Mouse (Mus musculus) right cerebral cortex, postnatal 25 days (tissue): ENCODE results near the gene AC161166.1.
"Not testable (repeated sequence)": the region's sequence is repeated elsewhere in the genome, so short reads cannot be mapped to it uniquely, and the experiment has no call there.

ENCODE experiments used
- DNase-seq: peaks from one replicate; pipeline ENCODE4 v3.0.0; 2022

Gene AC161166.1

DNA sequence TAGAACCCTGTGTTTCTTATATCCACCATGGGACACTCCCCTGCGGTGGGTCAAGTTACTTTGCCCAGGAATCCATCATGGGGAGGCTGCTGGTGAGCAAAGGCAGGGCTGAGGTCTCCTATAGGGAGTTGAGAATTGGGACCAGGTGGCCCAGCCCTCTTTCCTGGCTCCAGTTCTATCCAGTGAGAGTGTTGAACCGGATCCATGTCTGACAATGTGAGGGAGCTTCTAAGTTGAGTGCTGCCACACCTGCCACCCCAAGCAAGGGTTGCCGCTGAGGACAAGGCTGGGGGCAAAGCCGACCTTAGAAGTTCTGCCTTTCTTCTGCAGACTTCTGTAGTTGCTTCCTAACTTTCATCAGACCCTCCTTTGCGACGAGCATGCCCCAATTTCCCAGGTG, 29.0 kb downstream of the AC161166.1 start:
- DNase-seq = not testable (repeated sequence)

DNA sequence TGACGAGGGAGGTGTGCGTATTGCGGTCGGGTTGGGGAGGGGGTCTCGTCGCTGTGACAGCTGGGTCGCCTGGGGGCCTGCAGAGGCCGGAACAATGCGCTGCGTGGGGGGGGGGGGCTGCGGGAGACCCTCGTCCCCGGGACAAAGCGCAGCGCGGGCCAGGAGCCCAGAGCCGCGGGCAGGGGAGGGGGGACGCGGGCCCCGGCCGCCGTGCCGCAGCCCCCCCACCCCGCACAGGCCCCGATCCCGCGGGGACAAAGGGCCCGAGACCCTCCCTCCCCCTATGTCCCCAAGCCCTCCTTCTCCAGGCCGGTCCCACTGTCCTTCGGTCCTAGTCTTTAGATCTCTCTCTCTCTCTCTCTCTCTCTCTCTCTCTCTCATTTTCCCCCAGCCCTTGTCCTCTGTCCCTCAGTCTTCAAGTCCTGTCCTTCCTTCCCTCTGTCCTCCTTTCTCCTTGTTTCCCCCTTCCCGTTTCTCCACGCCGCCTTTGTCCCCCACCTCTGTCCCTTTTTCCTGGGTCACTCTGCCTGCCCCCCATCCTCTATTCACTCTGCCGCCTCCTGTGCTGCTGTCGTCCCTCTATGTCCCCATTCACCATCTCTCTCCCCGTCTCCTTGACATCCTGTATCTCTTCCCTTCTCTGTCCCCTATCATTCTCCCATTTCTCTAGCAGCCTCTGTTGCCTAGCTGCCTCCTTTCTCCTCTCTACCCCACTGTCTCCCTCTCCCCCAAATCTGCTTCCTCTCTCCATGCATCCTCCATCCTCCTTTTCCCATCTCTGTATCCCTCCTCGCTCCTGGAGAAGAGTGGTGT, 29.8 kb downstream of the AC161166.1 start:
- no peak for DNase-seq

DNA sequence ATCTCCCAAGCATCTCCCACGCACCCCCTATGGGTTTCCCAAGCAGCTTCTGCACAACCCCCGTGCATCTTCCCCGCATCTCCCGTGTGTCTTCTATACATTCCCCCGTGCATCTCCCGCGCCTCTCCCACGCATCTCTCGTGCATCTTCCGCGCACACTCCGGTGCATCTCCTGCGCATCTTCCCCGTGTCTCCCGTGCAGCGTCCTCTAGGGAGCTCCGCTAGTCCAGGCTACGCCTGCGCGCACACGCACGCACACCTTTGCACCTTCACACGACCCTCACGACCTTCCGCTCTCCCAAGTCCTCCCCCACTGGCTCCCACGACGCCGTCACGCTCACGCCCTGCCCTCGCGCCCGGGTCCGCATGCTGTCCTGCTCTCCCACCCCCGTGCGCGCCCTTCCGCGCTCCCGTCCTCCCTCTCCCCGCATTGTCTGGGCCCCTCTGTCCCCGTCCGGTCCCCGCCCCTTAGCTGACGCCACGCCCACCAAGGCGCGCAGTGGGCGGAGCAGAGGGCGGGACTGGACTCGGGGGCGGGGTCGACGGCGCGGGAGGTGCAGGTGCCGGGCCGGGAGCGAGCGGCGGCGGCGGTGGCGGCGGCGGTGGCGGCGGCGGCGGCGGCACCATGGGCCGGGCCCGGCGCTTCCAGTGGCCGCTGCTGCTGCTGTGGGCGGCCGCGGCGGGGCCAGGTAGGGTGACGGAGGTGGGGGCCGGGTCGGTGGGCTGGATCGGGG, 30.6 kb downstream of the AC161166.1 start, which contains the start of gene Cadm4:
TSS of gene Cadm4 (plus strand) at position 550 of the 734 bp plus-strand sequence.
- peak; percentile 93 for DNase-seq

DNA sequence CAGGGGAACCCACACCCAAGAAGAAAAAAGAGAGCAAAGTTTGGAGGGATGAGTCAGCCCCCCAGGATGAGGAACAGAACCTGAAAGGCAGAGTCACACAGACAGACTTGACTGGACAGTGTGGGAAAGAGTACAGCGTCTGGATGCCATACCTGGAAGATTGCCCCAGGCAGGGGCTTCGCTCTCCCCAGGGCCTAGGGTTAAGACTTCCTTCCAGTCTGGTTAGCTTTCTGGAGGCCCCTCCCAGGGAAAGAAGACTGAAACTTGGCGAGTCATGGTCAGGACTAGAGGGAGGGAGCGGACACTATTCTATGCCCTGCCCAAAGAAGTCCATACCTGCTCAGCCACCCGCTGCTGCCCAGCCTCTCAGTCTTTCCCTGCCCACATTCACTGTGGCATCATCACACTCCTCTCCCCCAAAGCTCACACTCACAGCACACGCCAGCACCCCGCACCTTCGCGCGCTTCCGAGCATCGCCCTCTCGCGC, 31.2 kb downstream of the AC161166.1 start:
- no peak for DNase-seq

DNA sequence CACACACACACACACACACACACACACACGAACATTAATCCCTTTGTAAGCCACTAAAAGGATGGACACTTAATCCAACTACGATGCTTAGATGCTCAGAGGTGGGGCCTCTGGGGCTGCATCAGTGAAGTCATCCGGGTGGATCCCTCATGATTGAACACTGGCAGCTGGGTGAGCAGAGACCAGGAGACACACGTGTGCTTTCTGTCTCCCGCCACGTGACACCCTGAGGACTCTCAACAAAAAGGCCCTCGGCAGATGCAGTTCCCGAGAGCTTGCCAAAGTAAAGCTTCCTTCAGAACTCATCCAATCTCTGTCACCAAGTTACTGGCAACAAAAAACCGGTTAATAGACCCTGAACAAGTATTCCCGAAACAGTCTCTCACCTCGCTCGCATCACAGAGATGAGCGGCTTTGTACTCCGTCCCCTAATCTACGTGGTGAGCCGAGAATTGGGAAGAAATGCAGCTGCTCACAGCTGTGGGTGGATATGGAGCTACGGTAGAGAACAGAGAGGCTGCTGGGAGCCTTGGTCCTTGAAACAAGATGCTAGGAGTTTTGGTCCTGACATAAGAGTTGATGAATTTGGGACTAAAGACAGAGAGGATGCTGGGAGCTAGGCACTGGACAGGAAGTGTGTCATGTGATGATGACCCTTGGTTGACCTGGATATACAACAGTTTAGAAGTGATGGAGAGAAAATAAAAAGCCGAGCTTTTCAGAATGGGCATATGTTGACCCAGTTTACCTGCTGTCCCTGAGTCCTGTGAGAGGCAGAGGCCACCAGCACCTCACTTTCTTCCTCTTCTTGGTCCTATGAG, 31.9 kb downstream of the AC161166.1 start:
- DNase-seq = no peak

DNA sequence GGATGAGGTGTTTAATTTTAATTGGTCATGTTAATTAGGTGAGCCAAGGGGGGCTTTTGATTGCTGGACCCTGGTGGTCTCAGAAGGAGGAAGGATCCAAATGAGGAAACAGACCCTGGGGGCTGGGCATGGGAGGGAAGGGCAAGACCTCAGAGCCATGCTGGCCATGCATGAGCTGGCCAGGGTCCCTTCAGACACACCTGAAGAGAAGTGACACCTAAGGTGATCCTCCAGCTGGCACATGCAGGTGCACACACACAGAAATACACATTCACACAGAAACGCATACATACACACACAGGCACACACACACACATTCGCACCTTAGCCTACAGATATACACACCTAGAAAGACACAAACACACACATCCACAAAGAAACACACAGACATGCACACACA, 32.6 kb downstream of the AC161166.1 start:
- DNase-seq = no peak

DNA sequence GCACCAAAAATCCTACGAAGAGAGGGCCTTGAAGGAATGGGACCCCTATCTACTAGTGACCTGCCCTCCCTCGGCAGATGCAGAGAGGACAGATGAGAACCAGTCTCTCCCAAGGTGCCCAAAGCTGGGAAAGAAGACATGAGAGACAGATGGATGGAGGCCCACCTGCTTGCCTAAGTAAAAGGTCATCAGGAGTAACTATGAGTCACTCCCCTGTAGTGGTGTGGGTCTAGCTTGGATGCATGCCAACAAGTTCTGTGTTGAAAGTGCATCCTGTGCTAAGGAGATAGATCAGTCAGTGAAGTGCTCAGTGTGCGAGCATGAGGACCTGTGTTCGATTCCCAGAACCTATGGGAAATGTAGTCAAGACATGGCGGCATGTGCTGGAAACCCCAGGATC, 33.3 kb downstream of the AC161166.1 start:
- no peak for DNase-seq

DNA sequence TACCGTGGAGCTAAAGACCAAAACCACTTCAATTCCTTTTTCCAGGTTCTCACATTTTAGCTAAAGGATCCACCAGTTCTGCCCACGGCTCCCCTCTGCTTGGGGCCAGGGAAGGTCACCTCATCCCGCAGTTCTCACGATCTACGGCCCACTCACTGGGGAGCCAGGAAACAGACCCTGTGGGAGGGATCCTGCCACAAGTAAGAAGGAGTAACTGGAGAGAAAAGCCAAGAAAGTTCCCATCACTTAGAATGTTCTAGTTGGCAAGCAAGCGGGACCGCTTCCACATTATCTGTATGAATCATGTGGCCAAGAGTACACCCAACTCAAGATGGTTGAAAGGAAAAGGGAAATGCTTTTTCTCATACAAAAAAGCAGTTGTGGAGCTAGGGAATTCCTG, 35.4 kb downstream of the AC161166.1 start:
- DNase-seq = no peak

DNA sequence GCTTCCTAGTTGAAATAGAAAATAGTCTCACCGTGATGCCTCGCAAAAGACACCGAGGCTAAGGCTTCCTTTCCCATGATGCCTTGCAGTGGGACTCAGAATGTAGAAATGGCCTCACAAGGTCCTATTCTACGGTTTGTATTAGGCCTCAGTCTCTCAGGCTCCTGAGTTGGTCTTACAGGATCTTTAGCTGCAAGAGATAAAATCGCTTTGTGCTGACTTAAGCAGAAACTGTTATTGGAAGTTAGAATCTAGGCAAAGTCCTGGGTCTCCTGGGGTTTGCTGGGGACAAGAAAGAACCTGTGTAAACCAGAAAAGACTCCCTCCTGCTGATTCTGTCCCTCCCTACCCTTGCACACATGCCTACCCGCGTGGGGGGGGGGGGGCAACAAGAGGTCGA, 35.9 kb downstream of the AC161166.1 start:
- DNase-seq = no peak

DNA sequence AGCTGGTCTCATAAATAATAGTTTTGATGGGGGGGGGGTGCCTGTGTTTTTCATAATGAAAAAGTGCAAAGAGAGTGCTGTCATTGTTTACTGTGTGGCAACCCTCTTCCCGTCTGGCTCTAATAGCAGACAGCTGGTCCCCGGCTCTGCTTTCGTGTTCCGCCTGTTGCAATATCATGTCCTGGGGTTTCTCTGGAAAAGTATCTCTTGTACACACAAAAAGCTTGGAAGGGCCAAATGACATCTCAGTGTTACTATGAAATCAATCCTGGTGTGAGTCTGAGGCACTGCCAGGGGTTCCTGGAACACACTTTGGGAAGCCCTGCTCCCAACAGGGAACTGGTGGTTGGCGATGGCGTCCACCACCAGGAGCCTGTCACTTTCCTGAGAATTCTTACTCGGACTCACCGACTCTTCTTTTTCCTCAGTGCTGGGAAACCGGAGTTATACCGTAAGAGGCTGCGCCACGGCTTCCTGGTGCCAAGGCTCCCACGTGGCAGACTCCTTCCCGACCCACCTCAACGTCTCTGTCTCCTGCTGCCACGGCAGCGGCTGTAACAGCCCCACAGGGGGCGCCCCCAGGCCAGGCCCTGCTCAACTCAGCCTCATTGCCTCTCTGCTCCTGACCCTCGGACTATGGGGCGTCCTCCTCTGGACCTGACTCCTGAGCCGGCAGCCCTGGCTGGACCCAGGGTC, 37.3 kb downstream of the AC161166.1 start:
- no peak for DNase-seq

DNA sequence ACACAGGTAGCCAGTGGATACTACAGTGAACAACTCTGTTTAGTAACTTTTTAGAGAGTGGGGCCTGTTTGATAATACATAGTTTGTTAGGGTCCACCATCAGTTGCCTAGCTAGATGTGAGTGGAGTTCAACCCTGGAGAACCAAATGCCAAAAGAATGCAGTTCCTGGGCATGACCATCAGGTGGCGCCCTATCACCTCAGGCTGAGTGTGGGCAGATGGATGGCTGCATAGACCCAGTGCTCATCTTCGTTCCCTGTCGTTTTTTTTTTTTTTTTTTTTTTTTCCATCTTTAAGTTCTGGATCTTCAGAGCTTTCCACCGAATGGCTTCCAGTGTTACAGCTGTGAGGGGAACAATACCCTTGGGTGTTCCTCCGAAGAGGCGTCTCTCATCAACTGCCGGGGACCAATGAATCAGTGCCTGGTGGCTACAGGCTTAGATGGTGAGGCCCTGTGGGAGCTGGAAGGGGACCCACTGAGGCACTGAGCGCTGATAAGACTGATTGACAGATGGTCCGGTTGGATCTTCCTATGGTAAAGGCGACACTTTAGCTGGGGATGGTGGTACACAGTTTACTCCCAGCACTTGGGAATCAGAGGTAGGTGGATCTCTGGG, 38.2 kb downstream of the AC161166.1 start:
- peak; percentile 66 for DNase-seq

DNA sequence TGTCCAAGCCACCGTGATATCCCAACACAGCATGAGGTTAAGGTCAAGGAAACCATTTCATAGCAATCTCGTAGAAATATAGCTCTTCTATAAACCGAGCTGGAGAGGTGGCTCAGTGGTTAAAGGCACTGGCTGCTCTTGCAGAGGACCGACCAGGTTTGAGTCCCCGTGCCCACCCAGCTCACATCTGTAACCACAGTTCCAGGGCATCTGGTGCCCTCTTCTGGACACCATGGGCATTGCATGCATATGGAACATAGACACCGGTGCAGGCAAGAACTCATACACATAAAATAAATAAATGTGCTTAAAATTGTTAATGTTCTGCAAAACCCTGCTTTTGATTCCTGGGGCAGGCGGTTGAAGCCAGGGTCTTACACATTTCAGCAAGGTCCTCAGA, 39.3 kb downstream of the AC161166.1 start:
- DNase-seq = no peak

DNA sequence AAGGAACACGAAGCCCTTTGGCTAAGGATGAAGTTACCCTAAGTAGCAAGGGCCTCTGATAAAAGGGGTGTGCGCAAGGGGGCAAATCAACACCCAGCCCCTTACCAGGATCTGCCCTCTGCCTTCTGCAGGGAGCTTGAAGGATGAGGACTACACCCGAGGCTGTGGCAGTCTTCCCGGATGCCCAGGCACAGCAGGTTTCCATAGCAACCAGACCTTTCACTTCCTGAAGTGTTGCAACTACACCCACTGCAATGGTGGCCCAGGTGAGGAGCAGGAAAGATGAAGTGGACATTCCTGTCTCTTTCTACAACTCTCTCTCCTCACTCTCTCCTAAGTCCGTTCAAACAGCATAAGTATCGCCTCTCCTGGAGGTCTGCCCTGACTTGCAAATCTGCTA, 39.8 kb downstream of the AC161166.1 start:
- no peak for DNase-seq

DNA sequence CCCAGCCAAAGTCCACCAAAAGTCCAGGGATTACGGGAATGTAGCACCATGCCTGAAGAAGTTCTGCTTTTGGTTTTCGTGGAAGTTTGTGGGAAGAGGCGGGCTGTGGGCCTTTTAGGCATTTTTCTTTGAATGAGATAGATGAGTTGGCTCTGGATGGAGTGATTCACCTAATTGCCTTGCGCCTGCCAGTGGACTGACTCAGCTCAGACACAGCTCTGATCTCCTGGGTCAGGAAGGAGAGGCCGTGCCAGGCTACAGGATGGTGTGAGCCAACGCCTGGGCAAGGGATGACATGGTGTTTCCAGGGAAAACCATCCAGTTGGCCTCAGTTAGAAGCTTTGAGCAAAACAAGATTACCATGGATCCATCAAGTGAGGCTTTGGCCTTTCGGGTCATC, 41.9 kb downstream of the AC161166.1 start:
- DNase-seq = no peak

DNA sequence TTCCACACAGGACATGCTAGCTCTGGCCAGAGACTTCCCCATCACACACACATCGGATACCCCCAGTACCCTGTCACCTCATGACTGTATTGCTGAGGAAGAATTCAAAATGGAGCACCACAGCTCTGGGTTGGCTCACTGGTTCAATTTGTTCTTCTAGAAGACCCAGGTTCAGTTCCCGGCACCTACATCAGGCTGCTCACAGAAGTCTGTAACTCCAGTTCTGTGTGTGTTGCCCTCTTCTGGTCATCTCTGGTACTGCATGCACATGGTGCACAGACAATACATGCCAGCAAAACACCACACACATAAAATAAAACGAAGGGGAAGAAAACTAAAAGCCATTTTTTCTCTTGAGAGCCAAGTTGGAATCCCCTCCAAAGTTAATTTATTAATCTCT, 43.1 kb downstream of the AC161166.1 start:
- no peak for DNase-seq

DNA sequence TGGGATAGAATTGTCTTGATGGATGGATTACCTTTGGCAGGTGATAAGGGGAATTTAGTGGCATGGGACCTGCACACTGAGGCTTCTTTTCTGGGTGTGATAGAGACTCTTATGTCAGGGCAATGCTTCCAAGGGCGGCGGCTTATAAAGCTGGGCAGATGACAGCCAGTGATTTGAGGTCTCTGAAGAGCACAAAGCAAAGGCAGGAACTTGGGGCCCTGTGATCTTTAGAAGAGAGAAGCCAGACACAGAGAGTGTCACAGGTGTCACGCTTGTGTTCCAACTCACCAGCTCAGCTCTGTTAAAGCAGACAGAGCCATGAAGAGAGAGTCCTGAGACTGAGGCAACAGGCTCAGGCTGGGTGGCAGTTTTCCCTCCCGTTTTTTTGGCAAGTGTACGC, 44.4 kb downstream of the AC161166.1 start:
- DNase-seq = no peak

DNA sequence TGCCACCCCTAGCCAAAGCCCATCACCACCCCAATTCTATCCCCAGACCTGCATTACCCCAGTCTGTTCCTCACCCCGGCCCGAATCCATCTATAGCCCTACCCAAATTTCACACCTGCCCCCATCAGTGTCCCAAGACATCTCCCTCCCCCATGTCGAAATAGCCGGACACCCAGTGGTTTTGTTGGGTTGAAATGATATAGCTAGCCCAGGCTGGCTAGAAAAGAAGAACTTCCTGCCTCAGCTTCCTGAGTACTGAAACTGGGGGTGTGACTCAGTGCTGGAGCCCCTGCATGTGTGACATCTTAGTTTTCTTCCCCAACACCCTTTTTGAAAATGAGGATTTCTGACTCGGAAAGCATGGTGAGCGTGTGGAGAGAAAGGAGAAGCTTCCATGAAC, 45.4 kb downstream of the AC161166.1 start:
- no peak for DNase-seq

DNA sequence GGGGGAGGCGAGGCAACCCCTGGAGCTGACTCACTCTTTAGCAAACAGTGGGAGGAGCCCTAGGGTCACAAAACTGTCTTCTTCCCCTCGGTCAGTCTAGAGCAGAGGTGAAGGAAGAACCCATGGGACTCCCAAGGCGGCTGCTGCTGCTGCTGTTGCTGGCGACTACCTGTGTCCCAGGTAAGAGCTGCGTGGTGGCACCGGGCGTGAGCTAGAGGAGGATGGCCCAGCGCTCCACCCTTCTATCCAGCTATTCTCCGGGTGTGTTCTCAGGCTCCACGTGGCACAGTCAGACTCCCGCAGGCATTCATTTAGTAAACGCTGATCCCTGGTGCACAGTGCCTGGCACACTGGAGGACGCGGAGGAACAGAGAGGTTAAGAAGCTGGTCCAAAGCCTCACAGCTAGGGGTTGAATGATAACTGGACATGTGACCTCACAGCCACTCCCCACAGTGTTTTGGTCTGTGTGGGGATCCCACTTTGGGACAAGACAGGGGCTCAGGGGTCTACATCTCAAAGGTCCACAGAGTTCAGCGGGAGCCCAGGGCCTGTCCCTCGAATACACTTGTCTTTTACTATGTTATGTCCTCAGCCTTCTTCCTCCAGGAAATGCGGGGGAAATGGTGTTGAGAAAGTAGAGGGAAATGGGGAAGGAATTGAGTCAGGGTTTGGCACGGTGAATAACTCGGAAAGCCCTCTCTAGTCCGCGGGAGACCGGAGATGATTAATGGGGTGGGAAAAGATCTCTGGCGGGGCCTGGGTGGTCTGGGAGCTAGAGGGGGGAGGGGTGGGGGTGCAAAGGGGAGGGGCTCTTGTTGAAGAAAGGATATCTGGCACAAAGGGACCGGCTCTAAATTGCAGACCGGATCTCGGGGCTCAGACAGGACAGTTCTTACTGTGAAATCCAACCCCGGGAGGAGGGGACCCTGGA, 49.6 kb downstream of the AC161166.1 start, which contains the start of gene Plaur:
TSS of gene Plaur (plus strand) at position 97 of the 932 bp plus-strand sequence.
- no peak for DNase-seq

DNA sequence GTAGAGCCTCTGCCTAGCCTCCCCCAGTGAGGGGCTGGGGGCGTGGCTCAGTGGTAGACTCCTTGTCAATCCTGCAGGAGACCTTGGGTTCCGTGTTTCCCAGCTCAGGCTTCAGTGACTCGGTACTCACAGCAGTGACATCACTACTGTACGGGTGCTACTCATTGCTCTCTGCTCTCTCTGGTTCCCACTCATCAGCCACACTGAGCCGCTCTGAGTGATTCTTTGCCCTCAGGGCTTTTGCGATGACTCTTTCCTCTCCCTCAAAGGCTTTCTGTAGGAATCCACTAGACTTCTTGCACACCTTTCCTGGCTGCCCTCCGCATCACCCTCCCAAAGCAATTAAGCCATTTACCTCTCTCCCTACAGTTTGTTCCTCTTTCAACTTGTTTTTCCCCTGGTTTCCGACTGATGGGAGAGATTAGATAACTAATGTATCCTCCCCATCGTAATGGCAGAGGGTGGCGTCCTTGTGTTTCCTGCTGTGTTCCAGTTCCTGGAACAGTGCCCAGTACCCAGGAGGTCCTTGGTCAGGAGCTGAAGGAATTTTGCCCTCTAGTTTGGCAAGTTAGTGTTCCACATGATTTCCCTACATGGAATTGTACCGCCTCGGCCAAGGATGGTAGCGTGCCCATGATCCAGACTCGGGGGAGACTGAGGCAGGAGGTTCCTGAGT, 50.7 kb downstream of the AC161166.1 start:
- DNase-seq = no peak
